Mouse (Mus musculus): Measurements from ENCODE around the gene Dnph1. TPM values are rescaled to one million over a fixed set of nuclear protein-coding genes. Genes with fewer than 3 reads are reported as not detected.

Dnph1 gene
- total RNA-seq, 2 experiments from 2014 or later = 3.2 to 6.0 TPM

Other genes with a start within 250 kb of the Dnph1 start
- gene Polr1c, start 248.7 kb upstream of the Dnph1 start, total RNA-seq (2021) = 100 to 1,000 TPM in 1 of 2 experiments, 10 to 100 TPM in 1; 68.6 to 122 TPM
- gene Yipf3, start 248.6 kb upstream of the Dnph1 start, total RNA-seq (2021) = 100 to 1,000 TPM; 121 to 185 TPM
- 1 to 10 TPM; 6.0 to 7.9 TPM for gene Lrrc73, start 243.2 kb upstream of the Dnph1 start, total RNA-seq (2021)
- gene Tjap1, start 213.7 kb upstream of the Dnph1 start, total RNA-seq (2021) = 10 to 100 TPM; 41.5 to 52.9 TPM
- under 1 TPM in 1 of 2 experiments, not detected in 1; 0.23 TPM for gene Dlk2, start 199.3 kb upstream of the Dnph1 start, total RNA-seq (2021)
- gene Abcc10, start 168.4 kb upstream of the Dnph1 start, total RNA-seq (2021) = 1 to 10 TPM; 6.8 to 7.0 TPM
- 10 to 100 TPM; 18.9 to 25.9 TPM for gene Zfp318, start 113.0 kb upstream of the Dnph1 start, total RNA-seq (2021)
- gene Crip3, start 67.8 kb upstream of the Dnph1 start, total RNA-seq (2021) = under 1 TPM; 0.32 to 0.63 TPM
- not detected for gene Slc22a7, start 58.3 kb upstream of the Dnph1 start, total RNA-seq (2021)
- gene Ttbk1, start 9.0 kb upstream of the Dnph1 start, total RNA-seq (2021) = 1 to 10 TPM in 1 of 2 experiments, under 1 TPM in 1; 0.96 to 1.0 TPM
- gene Cul9, start 49.7 kb downstream of the Dnph1 start, total RNA-seq (2021) = 10 to 100 TPM; 24.8 to 30.1 TPM
- gene Srf, start 59.5 kb downstream of the Dnph1 start, total RNA-seq (2021) = 10 to 100 TPM; 40.8 to 66.6 TPM
- 1 to 10 TPM; 2.7 to 5.8 TPM for gene Ptk7, start 132.8 kb downstream of the Dnph1 start, total RNA-seq (2021)
- 10 to 100 TPM; 35.8 to 47.6 TPM for gene Klc4, start 149.3 kb downstream of the Dnph1 start, total RNA-seq (2021)
- gene Mrpl2, start 149.5 kb downstream of the Dnph1 start, total RNA-seq (2021) = 10 to 100 TPM; 97.8 to 99.8 TPM
- gene Cul7, start 153.6 kb downstream of the Dnph1 start, total RNA-seq (2021) = 10 to 100 TPM; 32.1 to 36.3 TPM
- 10 to 100 TPM; 25.9 to 29.8 TPM for gene Rrp36, start 177.6 kb downstream of the Dnph1 start, total RNA-seq (2021)
- 100 to 1,000 TPM; 100 to 107 TPM for gene Mea1, start 182.1 kb downstream of the Dnph1 start, total RNA-seq (2021)
- gene Klhdc3, start 184.2 kb downstream of the Dnph1 start, total RNA-seq (2021) = 10 to 100 TPM; 47.6 to 69.9 TPM
- gene Ppp2r5d, start 208.4 kb downstream of the Dnph1 start, total RNA-seq (2021) = 10 to 100 TPM; 40.2 to 46.5 TPM
- gene Pex6, start 214.8 kb downstream of the Dnph1 start, total RNA-seq (2021) = 10 to 100 TPM; 64.1 to 70.7 TPM
- 1 to 10 TPM; 1.2 to 2.0 TPM for gene Gnmt, start 232.5 kb downstream of the Dnph1 start, total RNA-seq (2021)